Mouse (Mus musculus) heart, postnatal 0 days (tissue): ENCODE data around the gene Nmrk2. TPM values are rescaled to one million over a fixed set of nuclear protein-coding genes. Genes with fewer than 3 reads are reported as not detected.

ENCODE experiments used
- ATAC-seq: fragments of 200-750 bp; cut with Nextera tagmentation; 2 replicates; pipeline ENCODE4 v1.8.0; 2017; ENCODE audit warnings: low read depth, moderate number of reproducible peaks, moderate library complexity; ENCODE audit not compliant: insufficient read depth
- DNase-seq: peaks from one replicate; pipeline ENCODE4 v3.0.0-alpha.2; 2016; ENCODE audit warnings: low spot score
- H3K27ac ChIP-seq: fragments of 300-500 bp; sonication (generic); 2 replicates; pipeline ENCODE4 v1.5.1; 2014; ENCODE audit warnings: low read depth, mild to moderate bottlenecking
- H3K27me3 ChIP-seq: fragments of 300-500 bp; sonication (generic); 2 replicates; pipeline ENCODE4 v1.6.1; 2014; ENCODE audit warnings: low read length, mixed read lengths; ENCODE audit not compliant: control insufficient read depth, insufficient read depth
- H3K36me3 ChIP-seq: fragments of 300-500 bp; sonication (generic); replicated peaks from 2 replicates; pipeline ENCODE4 v1.6.1; 2014; ENCODE audit warnings: low read length, mixed read lengths; ENCODE audit not compliant: control insufficient read depth, insufficient read depth
- H3K4me1 ChIP-seq: fragments of 300-500 bp; sonication (generic); 2 replicates; pipeline ENCODE4 v1.6.1; 2014; ENCODE audit warnings: antibody characterized with exemption; ENCODE audit not compliant: control insufficient read depth, insufficient read depth
- H3K4me2 ChIP-seq: fragments of 300-500 bp; sonication (generic); 2 replicates; pipeline ENCODE4 v1.6.1; 2014; ENCODE audit warnings: low read depth, mild to moderate bottlenecking, low read length, moderate library complexity
- H3K4me3 ChIP-seq: fragments of 300-500 bp; sonication (generic); 2 replicates; pipeline ENCODE4 v1.5.1; 2014; ENCODE audit warnings: low read depth, low read length
- H3K9ac ChIP-seq: fragments of 300-500 bp; sonication (generic); replicated peaks from 2 replicates; pipeline ENCODE4 v1.6.1; 2014; ENCODE audit warnings: low read depth, low read length, mixed read lengths
- H3K9me3 ChIP-seq: fragments of 300-500 bp; sonication (generic); replicated peaks from 2 replicates; pipeline ENCODE4 v1.6.1; 2016; ENCODE audit warnings: low read length; ENCODE audit not compliant: control insufficient read depth
- CTCF ChIP-seq: IDR thresholded peaks from 2 replicates; pipeline ENCODE4 v1.5.1; 2016; ENCODE audit warnings: antibody characterized with exemption, control low read depth, low read depth
- EP300 ChIP-seq: IDR thresholded peaks from 2 replicates; pipeline ENCODE4 v1.6.1; 2016; ENCODE audit warnings: antibody characterized with exemption, low read depth
- WGBS: fragments of 180-500 bp; shearing (Covaris S2); extraction: QIAGEN DNeasy Blood & Tissue Kit; methylation state at CpG from one replicate; pipeline ENCODE4 v1.1.7; 2014; 5-methylcytosine and 5-hydroxymethylcytosine counted together
- polyA plus RNA-seq: library from polyadenylated mRNA; unstranded; fragments of >200 nt; fragmentation: Nextera tagmentation; extraction: Ambion mirVana; gene quantifications from 2 replicates; pipeline ENCODE4 v1.2.1, GENCODE M21; 2015
- total RNA-seq: library from RNA; depleted of rRNA; stranded (reverse); fragments of >200 nt; gene quantifications from 2 replicates; pipeline ENCODE4 v1.2.3, GENCODE M21; 2014; ENCODE audit warnings: low replicate concordance

Nmrk2 gene
- total and polyA plus RNA-seq, 2 experiments from 2014 or later, result 14.2 to 35.2 TPM

- no peak for DNase-seq
- no peak for TF ChIP-seq CTCF
- TF ChIP-seq EP300, result no peak
- H3K27me3 ChIP-seq, result peaks cover 20% of the 10 kb centered on the region
- 0 out of 2 replicates have a peak, but pooled peaks cover 2% of the 10 kb centered on the region for H3K4me1 ChIP-seq
- no peaks in the 10 kb centered on the region for H3K36me3 ChIP-seq
- no peaks in the 10 kb centered on the region for H3K9me3 ChIP-seq
- H3K27ac ChIP-seq, result no peak overlapping the region
- WGBS, result 69% methylated on average over 4 of the region's 4 CpGs
- H3K4me3 ChIP-seq, result no peak overlapping the region
- no peak overlapping the region for H3K9ac ChIP-seq
- H3K4me2 ChIP-seq, result no peak overlapping the region
- ATAC-seq, result no peak
Measured at GRCm38 (mm10) chr10:81244146-81244545, 42.3 kb upstream of the Nmrk2 start.

- Histone ChIP-seq H3K4me1 (0 out of 2 replicates have a peak, but pooled peaks cover 2% of the 10 kb centered on the region), H3K9ac (no peak overlapping the region), H3K36me3 (no peaks in the 10 kb centered on the region), H3K27me3 (peaks cover 21% of the 10 kb centered on the region), H3K4me2 (no peak overlapping the region), H3K9me3 (no peaks in the 10 kb centered on the region), H3K27ac (no peak overlapping the region), H3K4me3 (no peak overlapping the region)
- WGBS, result 85% methylated on average over 16 of the region's 16 CpGs
- ATAC-seq (no peak), DNase-seq (no peak)
- no peak for TF ChIP-seq EP300
- no peak for TF ChIP-seq CTCF
Measured at GRCm38 (mm10) chr10:81242021-81242420, 40.2 kb upstream of the Nmrk2 start.

GRCm38 (mm10) chr10:81240876-81241275 lies 39.0 kb upstream of the Nmrk2 start:
- Histone ChIP-seq H3K36me3 (no peaks in the 10 kb centered on the region), H3K4me1 (0 out of 2 replicates have a peak, but pooled peaks cover 2% of the 10 kb centered on the region), H3K27me3 (peaks cover 21% of the 10 kb centered on the region), H3K9ac (no peak overlapping the region), H3K4me3 (no peak overlapping the region), H3K27ac (no peak overlapping the region), H3K4me2 (no peak overlapping the region), H3K9me3 (no peaks in the 10 kb centered on the region)
- TF ChIP-seq CTCF (peak; percentile 57), EP300 (no peak)
- DNase-seq, result no peak
- WGBS, result 31% methylated on average over 13 of the region's 13 CpGs
- ATAC-seq, result no peak

GRCm38 (mm10) chr10:81238618-81239017 lies 36.8 kb upstream of the Nmrk2 start:
- DNase-seq (no peak), ATAC-seq (no peak)
- Histone ChIP-seq H3K4me3 (no peak overlapping the region), H3K27me3 (peaks cover 21% of the 10 kb centered on the region), H3K9ac (no peak overlapping the region), H3K27ac (no peak overlapping the region), H3K9me3 (no peaks in the 10 kb centered on the region), H3K36me3 (no peaks in the 10 kb centered on the region), H3K4me1 (peaks cover 2% of the 10 kb centered on the region; the same call in 1 of the 2 replicates), H3K4me2 (no peak overlapping the region)
- TF ChIP-seq CTCF, result no peak
- TF ChIP-seq EP300, result no peak
- 76% methylated on average over 2 of the region's 2 CpGs for WGBS

- peaks cover 25% of the 10 kb centered on the region for H3K27me3 ChIP-seq
Measured at GRCm38 (mm10) chr10:81236471-81237268, 34.8 kb upstream of the Nmrk2 start.

More at GRCm38 (mm10) chr10:81236471-81237268, 34.8 kb upstream of the Nmrk2 start:
- H3K4me1 ChIP-seq, result peaks cover 5% of the 10 kb centered on the region; the same call in 1 of the 2 replicates
- no peak for DNase-seq
- ATAC-seq, result no peak
- no peak overlapping the region for H3K27ac ChIP-seq
- TF ChIP-seq CTCF (no peak), EP300 (no peak)
- no peaks in the 10 kb centered on the region for H3K9me3 ChIP-seq
- H3K9ac ChIP-seq, result no peak overlapping the region
- H3K36me3 ChIP-seq, result no peaks in the 10 kb centered on the region
- no peak overlapping the region for H3K4me3 ChIP-seq
- WGBS, result 79% methylated on average over 12 of the region's 12 CpGs
- no peak overlapping the region for H3K4me2 ChIP-seq
